Mouse (Mus musculus) embryo, embryonic 11 days (tissue): Measurements from ENCODE around the gene Ripk4.

Experiments
- DNase-seq: peaks from one replicate; pipeline ENCODE4 v3.0.0-alpha.2; 2015

Gene Ripk4

GRCm38 (mm10) chr16:97733599-97733998 lies 30.0 kb downstream of the Ripk4 start:
- no peak for DNase-seq

DNA sequence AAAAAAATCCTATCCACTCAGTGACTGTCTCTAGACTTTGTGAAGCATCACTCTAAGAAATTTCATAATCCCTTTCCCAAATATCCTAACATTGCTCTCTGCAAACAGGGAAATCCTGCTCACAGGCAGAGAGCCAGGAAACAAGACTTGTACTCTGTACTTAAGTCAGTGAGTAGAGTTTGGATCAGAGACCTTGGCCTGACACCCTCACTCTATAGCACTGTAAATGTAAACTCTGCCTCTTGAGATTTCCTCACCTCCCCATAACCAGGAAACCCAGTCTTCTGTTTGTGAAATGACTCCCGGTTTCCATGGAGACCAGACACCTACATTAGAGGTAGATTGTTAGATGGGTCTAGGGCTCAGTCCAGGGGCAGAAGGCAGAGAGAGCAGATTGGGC lies 33.3 kb downstream of the Ripk4 start:
- DNase-seq: no peak

GRCm38 (mm10) chr16:97726436-97726835 lies 37.2 kb downstream of the Ripk4 start:
- no peak for DNase-seq

DNA sequence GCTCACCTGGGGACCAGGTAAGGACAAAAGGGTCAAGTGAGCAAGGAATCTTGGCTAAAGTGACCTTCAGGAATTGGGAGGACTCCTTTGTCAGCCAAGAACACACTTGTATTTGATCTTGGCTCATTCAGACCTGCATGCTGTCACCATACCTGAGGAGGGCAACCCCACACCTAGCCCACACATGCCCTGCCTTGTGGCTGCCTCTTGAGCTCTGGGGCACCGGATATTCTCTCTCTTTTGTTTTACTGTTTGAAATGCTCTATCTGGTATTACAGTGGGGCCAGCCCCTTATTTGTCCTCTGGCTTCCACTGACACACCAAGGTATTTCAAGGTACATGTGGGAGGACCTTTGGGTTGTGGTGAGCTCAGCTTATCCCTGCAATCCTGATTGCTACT lies 43.5 kb downstream of the Ripk4 start:
- no peak for DNase-seq

- no peak for DNase-seq
Measured at GRCm38 (mm10) chr16:97719392-97719983, 44.1 kb downstream of the Ripk4 start.

GRCm38 (mm10) chr16:97716567-97716966 lies 47.0 kb downstream of the Ripk4 start:
- DNase-seq: no peak

DNA sequence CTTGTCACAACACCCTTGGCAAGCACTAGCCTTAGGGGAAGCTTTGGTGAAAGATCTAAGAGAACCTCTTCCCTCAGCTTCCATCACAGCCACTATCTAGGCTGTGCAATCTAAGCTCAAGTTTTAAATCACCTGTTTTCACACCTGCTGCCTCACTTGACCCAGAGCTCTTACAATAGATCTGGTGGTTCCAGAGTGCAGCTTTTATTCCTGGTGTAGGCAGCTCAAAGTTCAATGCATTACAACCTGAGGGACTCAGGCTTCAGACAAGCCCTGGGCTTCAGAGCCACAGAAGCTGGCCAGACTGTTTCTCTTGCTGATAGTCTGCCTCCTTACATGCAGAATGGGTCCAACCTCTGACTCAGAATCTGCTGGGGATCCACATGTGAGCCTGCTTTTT lies 51.5 kb downstream of the Ripk4 start:
- DNase-seq: no peak

GRCm38 (mm10) chr16:97701871-97702270 lies 61.7 kb downstream of the Ripk4 start:
- no peak for DNase-seq

- peak; percentile 16 for DNase-seq
Measured at GRCm38 (mm10) chr16:97697769-97698168, 65.8 kb downstream of the Ripk4 start.

GRCm38 (mm10) chr16:97695709-97696108 lies 67.9 kb downstream of the Ripk4 start:
- no peak for DNase-seq
